Mouse (Mus musculus) heart, postnatal 25 days (tissue): ENCODE data around the gene Pla1a. TPM values are rescaled to one million over a fixed set of nuclear protein-coding genes. Genes with fewer than 3 reads are reported as not detected.

Source experiments
- DNase-seq: peaks from one replicate; pipeline ENCODE4 v3.0.0; 2022; ENCODE audit warnings: low spot score
- intact Hi-C: fragments of 180-260 bp; cut with DNase I; formaldehyde crosslinking; loops from one replicate; pipeline ENCODE4 v1.15.1; 2025
- total RNA-seq, 2 experiments: library from RNA; stranded (reverse); gene quantifications; 2 replicates each; pipeline ENCODE4 v1.2.3; 2021

The Pla1a gene
- total RNA-seq, 2 experiments from 2014 or later, result 6.5 to 8.4 TPM

DNA sequence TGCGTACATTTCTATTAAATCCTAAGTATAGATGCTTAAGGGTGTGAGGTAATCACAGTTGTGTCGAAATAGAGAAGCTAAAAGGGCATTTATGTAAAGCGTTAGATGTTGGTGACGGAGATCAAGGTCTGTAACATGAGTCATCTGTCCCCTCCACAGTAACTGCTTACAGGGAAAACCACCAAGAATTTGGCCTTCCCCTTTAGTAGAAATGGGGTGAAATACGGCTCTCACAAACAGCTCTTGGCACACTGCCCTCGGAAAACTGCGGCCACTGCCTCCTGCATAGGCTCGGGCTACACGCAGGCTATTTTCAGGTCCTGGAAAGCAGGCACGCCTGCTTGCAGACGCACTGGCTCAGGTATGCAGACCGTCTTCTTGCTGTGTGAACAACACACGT lies 36.8 kb downstream of the Pla1a start:
- DNase-seq, result peak; percentile 26
- intact Hi-C loops, result loop anchor here (5.0 kb wide), 2 partner anchors 36 to 86 kb away; partner anchors contain the start of gene Pla1a

DNA sequence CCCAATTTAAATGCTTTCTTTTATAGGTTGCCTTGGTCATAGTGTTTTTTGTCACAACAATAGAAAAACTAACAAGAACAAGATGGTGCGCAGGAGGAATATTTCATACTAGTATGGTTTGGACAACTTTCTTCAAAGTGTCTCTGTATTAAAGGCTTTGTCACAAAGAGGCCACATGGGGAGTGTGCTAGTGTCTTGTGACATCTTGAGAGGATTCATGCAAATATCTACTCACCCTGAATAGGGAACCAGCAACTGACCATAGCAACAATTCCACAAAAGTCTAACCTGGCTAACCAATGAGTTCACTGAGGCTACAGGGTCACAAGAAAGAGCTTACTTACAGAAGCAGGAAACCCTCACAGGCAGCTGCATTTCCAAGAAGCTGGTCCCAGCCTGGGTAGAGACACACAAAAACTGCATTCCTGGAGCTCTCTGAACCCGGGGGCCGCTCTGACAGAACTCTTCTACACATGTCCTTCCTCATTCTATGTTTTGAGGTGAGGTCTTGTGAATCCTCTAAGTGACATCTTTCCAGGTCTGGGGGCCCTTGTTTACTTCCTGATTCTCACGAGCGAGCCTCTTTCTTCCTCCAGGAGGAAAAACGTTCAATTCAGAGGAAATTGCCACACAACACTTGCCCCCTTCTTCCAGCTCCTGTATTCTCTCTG lies 37.8 kb downstream of the Pla1a start:
- no peak for DNase-seq
- intact Hi-C loops, result loop anchor here (5.0 kb wide), 2 partner anchors 37 to 87 kb away; partner anchors contain the start of gene Pla1a

DNA sequence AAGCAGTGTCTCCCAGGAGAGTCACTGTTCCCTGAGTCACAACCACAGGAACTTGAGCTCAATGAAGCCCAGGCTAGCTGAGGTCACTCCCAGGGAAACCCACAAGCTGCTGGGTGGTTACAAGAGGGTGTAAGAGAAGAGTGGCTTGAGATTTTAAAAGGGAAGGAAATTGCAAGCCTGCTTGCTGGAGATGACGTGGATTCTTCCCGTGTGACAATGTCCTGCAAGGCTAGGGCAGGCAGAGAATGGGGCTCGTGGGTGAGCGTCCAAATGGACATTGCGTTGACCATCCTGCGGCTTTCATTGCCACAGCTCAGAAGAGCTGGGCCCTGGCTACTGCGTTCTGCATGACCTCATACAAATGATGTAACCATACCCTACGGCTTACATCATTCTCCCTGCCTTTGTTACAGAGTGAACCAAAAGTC lies 38.7 kb downstream of the Pla1a start:
- DNase-seq, result no peak
- intact Hi-C loops, result loop anchor here (5.0 kb wide), 1 partner anchor 42 kb away; no protein-coding TSS in a partner anchor

DNA sequence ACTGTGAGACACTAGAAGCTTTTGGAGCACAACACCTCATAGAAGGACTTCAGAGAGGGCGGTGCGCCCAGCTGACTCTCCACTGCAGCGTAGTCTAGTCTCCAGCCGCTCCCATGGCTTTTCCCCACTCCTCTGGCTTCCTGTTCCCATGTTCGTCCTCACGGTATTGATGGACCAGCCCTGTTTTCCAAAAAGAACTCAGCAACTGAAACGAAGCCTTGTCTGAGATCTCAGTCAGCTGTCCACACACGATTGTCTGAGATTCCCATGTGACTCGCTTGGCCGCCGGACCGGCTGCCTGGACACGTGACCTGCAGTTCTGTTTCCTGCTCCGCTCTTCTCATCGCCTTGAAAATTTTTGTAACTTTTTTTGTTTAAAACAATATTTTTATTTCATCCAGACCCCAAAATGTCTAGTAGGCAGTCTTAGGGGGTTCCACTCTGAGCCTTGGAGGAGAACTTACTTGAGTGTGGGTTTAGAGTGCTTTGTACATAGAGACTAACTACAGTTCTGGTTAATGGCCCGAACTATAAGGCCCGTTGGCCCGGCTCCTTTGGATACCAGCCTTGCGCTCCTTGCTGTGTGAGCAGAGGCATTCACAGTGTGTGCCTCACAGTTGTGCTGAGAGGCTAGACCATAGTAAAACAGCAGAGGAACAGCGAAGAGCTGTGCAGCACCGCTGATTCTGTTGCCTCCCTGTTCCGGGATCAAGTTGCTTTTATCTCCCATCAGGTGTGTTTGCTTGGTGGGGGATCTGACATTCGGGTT lies 40.6 kb downstream of the Pla1a start:
- intact Hi-C loops, result loop anchor here (5.0 kb wide), 1 partner anchor 40 kb away; no protein-coding TSS in a partner anchor
- peak; percentile 77 for DNase-seq

DNA sequence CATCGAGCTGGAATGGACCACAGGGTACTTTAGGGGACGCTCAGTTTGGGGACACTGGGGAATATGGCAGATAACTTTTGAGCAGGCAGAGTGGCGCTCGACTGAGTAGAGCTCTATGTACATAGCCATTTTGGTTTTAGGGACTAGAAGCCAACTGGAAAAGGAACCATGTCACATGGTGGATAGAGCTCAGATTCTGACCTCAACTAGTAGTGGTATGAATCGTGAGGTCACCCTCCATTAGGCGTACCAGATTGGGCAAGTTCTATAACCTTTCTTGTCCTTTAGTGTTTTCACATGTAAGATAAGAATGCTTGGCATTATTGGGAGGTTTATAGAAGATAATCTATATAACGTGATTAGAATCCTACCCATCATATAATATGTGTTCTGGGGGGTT lies 42.6 kb downstream of the Pla1a start:
- DNase-seq, result no peak
- intact Hi-C loops, result loop anchor here (5.0 kb wide), 1 partner anchor 38 kb away; no protein-coding TSS in a partner anchor

DNA sequence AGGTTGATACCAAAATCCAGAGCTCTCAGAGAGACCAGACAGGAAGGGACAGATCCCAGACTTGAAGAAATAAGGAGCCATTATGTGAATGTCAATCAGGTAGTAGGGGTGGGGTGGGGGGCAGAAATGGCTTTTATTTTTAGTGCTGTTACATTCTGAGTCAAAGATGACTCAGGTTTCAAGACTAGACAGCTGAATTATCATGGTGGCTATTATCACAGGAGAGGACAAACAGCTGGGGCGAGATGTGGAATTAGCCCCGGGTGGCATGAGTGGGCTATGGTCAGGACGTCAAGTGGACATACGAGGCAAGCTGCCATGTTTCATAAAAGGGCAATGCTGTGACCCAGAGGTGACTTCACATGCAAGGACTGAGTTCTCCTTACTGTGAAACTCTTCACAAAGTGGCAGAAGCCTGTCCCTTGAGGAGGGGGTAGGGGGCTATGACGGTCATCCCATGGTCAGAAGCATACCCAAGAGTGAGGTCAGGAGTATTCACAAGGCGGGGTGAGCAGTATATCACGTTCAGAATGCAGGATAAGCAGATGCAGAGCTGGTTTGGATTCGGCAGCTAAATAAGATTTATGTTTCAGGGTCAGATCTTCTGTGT lies 43.6 kb downstream of the Pla1a start:
- intact Hi-C loops, result no loop called here
- DNase-seq, result no peak

DNA sequence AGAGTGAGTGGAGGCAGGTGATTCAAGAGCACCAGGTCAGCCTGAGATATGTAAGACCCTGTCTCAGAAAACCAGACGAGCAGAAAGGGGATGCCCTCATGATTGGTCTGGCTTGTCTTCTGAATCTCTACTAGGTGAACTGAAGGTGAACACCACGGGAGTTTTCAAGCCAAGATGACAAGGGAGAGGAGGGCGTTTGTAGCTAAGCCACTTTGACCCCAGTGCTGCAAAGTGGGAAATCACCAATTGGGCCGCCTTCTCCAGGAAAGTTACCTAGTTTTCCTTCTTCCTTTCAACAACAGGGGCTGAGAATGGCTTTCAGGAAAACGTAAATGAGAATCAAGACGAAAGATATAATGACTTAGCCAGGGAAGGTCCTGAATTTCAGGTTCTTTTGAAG lies 44.2 kb downstream of the Pla1a start:
- intact Hi-C loops, result no loop called here
- no peak for DNase-seq

DNA sequence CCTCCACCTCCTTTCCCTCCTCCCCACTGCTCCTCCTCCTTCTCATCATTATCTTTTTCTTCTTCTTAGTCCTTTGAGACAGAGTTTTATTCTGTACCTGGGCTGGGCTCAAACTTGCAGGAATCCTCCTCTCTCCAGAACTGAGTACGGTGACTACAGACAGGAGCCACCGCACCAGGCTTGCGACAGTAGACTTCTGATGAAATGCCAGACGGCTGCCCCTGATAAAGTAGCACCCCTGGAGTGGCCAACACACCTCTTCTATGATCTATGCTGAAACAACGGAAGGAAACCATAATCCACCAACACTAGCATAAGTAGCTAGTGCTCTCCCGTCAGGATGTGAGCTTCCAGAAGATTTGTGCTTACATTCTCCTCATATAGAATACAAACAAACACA lies 45.6 kb downstream of the Pla1a start:
- DNase-seq, result no peak
- intact Hi-C loops, result no loop called here

DNA sequence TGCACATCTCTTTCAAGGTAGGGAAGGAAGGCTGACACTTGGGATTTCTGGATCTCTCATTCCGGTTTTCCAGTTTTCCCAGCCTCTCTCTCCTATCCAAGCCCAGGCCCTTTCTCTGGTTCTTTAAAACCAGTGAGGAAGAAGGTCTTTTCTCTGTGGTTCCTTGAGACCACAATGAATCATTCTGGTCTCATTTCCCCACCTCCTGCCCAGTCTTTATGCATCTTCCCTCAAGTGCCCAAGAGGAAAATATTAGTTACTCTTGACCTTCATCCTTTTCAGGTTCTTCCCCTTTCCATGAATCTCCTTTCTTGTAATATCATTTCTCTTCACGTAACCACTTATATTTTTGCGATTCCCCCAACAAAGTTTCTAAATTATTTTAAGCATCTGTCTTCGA lies 47.2 kb downstream of the Pla1a start:
- no peak for DNase-seq
- intact Hi-C loops, result no loop called here

DNA sequence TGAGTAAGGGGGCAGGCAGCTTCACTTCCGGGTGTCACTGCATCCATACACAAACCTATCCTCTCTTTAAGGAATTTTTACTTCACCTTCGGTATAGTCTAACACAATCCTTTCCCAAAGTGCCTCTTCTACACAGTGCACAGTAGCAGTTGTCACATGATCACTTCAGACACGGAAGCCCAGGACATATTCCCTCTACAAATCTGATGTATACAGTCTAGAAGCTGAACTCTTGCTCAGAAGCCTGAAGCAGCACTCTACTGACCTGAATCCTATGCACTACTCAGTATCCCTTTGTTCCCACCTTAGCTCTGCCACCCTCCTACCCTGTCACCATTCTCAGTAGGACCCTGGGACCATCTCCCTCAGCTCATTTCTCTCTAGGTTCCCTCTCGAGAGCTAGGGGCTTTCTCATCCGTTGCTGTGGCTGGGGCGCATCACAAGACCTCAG lies 47.7 kb downstream of the Pla1a start:
- intact Hi-C loops, result no loop called here
- DNase-seq, result no peak

DNA sequence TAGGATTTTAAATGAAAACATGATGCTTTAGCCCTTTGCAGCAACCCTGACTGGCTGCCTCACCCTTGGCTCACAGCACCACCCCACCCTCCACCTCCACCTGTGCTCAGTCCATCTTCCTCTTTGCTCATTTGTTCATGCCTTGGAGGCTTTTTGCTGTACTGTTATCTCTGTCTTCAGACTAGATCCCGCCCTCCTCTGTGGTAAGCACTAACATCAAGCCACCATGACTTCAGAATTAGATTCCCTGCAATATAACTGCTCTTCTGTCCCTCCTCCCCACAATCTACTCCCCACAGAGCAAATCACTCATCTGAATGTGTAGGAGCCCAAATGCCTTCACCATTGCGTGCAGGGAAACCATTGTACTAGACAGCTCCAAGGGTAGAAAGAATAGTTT lies 49.3 kb downstream of the Pla1a start:
- intact Hi-C loops, result no loop called here
- DNase-seq, result no peak

DNA sequence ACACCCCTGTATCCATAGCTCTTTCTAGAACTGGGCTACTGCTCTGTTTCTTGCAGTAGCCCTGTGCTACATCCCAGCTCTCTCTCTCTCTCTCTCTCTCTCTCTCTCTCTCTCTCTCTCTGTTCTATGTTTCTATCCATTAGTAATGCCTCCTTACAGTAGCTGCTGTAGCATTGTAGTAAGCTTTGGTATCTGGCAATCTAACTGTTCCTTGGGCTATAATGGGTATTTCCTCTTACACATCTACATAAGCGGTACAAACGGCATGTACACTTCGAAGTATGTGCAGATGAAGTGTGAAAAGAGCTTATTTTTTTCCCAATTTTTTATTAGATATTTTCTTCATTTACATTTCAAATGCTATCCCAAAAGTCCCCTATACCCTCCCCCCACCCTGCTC lies 53.0 kb downstream of the Pla1a start:
- intact Hi-C loops, result loop anchor here (5.0 kb wide), 1 partner anchor 72 kb away; the partner anchor contains the start of gene Adprh
- no peak for DNase-seq

DNA sequence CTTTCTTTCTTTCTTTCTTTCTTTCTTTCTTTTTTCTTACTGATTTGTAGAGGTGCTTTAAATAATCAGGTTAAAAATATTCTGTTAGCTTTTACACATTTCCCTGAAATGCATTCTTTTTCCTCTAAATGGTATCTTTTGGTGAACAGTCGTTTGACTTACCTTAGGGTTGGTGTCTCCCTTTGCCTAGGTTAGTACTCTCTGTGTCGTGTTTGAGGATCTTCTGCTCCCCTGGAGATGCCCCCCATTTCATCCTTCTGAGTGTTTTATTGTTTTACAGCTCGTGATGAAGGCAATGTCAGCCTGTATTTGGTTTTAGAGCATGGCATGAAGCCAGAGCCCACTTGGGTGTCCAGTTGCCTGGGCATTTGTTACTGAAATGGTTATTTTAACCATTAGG lies 53.5 kb downstream of the Pla1a start:
- intact Hi-C loops, result loop anchor here (5.0 kb wide), 1 partner anchor 73 kb away; the partner anchor contains the start of gene Adprh
- DNase-seq, result no peak

DNA sequence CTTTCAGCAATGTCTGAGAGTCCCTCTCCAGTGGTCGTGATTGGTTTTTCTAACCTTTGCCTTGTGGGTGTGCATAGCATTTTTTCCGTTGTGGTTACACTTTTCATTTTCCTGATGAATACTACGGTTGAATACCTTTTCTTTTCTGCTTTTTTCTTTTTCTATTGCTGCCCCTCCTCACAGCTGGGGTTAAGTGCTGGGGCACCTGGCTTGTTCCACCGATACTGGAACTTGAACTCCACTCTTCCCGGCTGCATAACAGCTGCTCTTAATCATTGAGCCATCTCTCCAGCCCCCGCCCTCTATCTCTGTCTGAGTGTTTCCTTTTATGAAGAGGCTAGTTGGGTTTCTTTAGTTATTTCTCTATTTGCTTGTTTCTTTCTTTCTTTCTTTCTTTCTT lies 53.9 kb downstream of the Pla1a start:
- intact Hi-C loops, result loop anchor here (5.0 kb wide), 1 partner anchor 73 kb away; the partner anchor contains the start of gene Adprh
- no peak for DNase-seq

DNA sequence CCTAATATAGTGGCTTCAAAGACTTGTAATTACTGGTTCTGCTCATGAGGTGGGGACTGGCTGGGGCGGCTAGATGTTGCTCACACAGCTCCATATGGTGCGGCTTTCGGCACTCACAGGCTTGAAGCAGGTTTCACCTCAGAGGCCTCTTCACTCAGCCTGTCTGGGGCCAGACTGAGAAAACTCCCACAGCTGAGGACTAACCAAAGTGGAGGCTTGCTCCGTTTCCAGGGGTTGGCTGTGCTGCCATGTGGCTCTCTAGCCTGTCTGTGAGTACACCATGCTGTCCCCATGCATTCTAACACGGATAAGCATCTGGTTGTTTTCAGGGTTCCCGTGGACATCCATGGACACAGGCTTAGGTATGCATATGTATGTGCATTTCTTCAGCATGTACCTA lies 54.4 kb downstream of the Pla1a start:
- DNase-seq, result no peak
- intact Hi-C loops, result loop anchor here (5.0 kb wide), 1 partner anchor 74 kb away; the partner anchor contains the start of gene Adprh

DNA sequence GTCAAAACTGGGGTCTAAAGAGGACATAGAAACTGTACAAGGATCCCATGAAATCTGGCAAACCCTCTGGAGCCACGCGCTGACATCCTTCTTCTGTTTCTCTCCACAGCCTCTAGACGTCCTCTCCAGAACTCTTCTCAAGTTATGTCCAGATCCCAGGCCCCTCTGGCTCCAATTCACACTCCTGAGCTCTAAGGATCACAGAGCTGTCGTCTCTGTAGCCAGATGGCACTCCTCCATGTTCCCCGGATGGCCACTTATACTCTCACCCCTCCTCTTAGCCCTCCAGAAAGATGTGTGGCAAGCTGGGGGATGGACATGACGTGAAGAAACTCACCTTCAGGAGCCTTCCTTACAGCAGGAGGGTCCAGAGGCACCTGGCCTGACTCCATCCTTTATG lies 55.4 kb downstream of the Pla1a start:
- intact Hi-C loops, result loop anchor here (5.0 kb wide), 1 partner anchor 75 kb away; the partner anchor contains the start of gene Adprh
- no peak for DNase-seq

DNA sequence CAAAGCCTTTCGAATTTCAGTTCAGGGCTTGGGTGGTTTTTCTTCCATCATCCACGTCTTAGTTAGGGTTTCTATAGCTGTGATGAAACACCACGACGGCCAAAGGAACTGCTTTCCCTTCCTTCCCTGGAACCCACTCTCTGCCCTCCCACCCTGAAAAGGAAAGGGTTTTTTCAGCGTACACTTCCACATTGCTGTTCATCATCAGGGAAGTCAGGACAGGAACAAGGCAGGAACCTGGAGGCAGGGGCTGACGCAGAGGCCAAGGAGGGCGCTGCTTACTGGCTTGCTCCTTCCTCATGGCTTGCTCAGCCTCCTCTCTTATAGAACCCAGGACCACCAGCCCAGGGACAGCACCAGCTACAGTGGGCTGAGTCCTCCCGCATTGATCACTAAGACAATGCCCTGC lies 56.1 kb downstream of the Pla1a start:
- no peak for DNase-seq
- intact Hi-C loops, result loop anchor here (5.0 kb wide), 1 partner anchor 75 kb away; the partner anchor contains the start of gene Adprh

DNA sequence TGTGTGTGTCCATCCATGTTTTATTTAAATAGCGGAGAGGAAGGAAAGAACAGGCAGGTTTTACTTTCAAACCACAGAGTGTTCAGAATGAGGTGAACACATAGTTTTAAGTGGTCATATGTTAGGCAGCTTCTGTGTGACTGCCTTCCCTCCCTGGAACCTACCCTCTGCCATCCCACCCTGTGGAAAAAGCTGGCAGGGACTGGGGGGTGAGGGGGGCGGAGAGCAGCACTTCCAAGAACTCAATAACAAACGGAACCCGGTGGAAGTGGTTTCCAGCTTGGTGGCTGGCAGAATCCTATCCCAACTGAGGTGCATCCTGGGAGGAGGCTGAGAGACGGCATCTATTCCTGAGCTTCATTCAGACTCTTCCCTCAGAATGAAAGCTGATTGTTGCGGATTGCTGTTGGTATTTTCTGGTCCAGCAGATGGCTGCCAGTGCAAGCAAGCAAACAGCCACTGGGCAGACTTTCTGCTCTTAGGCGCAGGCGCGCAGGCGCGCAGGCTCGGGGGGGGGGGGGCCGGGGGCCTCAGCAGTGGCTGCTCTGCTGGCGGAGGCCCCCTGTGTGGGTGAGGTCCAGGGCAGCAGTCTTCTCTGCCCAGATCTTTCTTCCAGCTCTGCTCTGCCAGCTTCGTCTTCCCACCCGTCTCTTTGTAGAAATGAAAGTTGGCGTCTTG lies 56.6 kb downstream of the Pla1a start:
- no peak for DNase-seq
- intact Hi-C loops, result loop anchor here (5.0 kb wide), 1 partner anchor 76 kb away; the partner anchor contains the start of gene Adprh

DNA sequence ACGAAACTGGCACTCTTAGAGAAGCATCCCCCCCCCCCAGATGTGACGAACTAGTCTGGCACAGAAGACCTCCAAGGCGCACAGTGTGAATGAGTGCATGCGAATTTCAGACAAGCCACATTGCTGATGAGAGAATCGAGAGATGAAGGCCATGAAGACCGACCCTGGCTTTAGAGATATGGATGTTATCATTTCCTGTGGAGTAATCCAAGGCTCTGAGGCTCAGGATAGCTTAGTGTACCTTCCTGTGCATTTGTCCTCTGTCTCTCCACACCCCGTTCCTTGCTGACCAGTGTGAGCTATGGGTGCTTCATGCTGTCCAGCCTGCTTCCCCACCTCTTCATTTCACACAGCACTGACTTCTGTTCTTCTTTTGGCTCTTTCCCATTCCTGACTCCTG lies 57.8 kb downstream of the Pla1a start:
- intact Hi-C loops, result loop anchor here (5.0 kb wide), 1 partner anchor 77 kb away; the partner anchor contains the start of gene Adprh
- no peak for DNase-seq
